Mouse (Mus musculus) lung, adult 18-20 months (tissue): ENCODE measurements at regions not wholly inside any gene's neighbourhood (a gene's known extent, or its start where the extent isn't known, plus 50 kb on each side); places are given as distances from the start of the nearest gene placed in this dataset.

Experiments used
- DNase-seq, 2 experiments: peaks; one replicate each; pipeline ENCODE4 v3.0.0; 2022; ENCODE audit warnings: mixed read lengths in 2 of 2

DNA sequence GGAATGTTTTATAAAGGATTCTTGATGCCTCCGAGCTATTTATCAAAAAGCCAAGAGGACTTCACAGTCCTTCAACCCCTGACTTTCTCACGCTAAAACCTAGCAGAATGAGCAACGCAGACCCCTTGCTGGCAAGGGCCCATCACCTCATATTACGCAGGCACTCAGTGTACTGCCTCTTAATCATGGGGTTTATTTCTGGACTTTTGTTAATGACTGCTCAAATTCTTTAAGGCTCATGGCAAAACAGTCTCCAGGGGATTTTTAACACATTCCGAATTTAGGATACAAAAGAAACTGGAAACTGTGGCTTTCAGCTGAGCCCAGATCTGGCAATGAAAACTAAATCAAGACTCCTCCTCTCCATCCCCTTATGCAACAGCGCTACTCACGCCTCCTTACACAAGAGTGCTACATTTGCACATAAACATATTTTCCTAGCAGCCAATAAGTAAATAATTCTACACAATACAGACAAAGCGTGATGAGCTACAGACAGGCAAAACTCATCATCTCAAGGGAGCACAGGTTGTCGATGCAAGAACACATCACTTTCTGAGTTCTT, 492.0 kb upstream of the Id4 start:
- DNase-seq: no peak

- no peak for DNase-seq
Observed at GRCm38 (mm10) chr13:47777206-47778099, 483.6 kb upstream of the Id4 start.

DNA sequence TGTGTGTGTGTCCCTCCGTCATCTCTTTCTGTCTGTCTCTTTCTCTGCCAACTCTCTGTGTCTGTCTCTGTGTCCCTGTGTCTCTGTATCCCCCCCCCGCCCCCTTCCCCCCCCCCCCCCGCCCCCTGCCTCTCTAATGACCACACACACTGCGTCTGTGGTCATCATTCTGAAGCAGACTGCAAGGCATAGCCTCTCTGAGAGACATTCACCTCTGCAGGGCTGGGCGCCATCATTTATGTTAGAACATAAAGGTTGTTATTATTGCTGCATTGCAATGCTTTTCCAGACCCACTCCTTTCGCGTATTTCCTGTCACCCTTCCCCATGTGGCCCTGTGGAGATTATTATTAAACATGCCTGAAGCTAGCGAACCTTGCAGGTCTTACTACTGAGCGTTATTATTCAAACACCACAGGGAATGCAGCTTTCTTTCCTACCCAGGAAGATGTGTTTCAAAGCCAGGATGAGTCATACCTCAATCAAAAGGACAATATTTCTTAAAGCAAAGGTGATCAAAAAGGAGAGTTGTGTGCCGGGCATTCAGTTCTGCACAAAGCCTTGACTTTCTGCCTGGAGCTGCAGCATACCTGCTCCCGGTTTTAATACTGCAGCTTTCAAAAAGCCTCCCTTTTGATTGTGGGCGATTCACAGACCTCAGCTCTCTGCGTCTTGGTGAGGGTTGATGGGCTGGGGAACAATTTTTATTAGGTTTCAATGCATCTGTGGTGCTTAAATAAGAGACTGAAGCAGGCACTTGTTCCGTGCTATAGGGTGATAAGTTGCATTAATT, 482.6 kb upstream of the Id4 start:
- DNase-seq: no peak

DNA sequence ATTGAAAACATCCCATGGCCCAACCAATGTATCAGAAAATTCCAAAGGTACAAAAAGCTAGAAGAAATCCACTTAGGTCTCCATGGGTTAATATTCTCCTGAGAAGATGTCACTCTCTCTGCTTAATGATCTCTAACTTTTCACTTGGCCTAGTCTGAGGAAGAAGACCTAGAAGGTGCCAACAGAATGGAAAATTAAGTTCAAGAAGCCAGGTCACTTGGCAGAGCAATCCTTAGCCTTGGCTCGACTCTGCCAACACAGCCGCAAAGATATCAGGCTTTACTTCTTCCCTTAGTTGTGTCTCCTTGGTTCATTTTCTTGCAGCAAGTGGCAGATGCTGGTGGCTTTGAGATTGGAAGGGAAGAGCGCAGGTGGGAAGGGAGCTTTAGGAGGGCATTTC, 476.6 kb upstream of the Id4 start:
- DNase-seq: no peak

GRCm38 (mm10) chr13:47797859-47798258, 463.2 kb upstream of the Id4 start:
- no peak for DNase-seq

DNA sequence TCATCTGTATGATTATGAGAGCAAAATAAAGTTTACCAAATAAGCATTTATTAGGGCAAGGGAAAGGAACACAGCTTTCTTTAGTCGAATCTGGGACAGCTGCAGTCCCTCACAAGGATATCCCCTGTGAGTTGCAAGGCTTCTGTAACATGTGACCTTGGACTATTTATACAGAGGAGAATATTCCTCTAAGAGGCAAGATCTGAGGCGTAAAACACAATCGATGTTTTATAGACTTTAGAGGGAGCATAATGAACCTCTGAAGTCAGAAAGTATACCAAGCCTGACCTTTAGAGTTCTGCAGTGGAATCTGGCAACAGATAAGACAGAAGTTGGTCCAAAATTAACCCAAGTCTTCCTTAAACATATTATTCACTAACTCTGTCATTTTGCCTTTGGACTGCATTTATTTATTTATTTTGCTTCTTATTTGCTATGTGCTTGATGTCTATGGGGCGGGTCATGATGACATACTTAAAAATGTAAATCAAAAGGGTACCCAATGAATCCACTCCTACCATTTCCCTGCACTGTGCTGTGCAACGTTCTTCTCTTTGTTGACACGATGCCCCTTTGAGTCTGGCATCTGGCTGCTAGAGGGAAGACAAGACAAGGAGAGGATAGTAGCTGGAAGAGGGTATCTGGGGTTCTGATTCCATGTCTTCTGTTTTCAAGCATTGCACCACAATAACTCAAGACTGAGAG, 449.2 kb upstream of the Id4 start:
- no peak for DNase-seq

DNA sequence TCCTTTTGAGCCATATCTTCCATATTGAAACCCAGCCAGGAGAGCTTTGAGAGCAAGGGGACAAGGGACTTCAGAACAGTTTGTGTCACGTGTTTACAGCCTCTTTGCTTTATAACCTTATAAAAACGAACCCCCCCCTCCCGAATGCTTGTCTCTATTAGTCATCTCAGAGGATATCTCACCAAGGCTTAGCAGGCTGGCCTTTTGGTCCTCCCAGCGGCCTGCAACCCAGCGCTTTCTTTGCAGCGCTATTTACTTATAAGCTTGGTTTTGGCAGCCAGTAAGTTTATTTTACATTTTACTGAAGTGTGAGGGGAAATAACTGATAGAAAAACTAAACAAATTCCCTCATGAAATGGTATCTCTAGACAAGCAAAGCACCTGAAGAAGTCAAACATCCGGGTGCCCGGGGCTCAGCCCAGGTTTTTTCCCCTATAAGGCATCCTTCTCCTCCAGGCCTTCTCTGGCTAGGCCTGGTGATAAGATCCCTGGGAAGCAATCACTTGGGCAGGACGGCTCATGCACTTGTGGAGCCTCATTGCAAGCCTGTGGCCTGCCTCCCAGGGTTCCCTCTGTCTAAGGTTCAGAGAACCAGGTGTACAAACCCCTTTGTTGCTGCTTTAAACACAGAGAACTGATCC, 442.0 kb upstream of the Id4 start:
- peak; percentile 29 to 35 for DNase-seq

- DNase-seq: peak; percentile 8 to 12
Observed at GRCm38 (mm10) chr13:47836491-47836890, 424.5 kb upstream of the Id4 start.

DNA sequence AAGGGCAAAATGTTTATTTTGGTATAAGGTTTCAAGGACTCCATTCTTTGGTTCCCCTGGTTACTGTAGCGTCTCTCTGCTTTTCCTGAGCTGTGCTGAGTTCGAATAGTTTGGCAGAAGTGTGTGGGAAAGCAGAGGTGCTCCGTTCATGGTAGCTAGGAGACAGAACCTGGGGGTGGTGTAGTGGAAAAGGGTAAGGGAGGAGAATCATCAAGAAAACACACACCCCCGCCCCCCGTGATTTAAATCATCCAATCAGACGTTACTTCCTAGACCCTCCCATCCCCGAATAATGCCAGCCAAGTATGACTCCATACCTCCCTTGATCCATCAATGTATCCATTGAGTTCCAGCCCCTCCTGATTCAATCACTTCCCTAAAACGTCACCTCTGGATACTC, 418.6 kb upstream of the Id4 start:
- no peak for DNase-seq

GRCm38 (mm10) chr13:47843011-47843410, 418.0 kb upstream of the Id4 start:
- DNase-seq: no peak

GRCm38 (mm10) chr13:47843541-47844267, 417.3 kb upstream of the Id4 start:
- DNase-seq: no peak

DNA sequence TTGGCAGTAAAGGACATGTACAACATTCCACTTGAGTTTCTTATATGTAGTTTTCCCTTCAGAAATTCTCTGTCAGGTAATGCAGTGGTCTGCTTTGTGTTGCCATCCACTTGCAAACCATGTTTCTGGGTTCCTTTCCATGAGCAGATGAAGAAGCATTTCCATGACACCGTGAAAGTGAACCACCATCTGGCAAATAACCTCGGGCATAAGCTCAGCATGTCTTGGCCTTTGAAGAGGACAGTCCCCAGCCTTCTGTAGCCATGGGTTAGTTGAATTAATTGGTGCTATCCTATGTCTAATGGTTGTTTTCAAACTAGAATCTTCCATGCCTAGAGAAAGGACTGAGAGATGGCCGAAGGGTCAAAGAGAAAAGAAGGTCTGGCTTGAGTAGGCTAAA, 414.3 kb upstream of the Id4 start:
- DNase-seq: no peak

DNA sequence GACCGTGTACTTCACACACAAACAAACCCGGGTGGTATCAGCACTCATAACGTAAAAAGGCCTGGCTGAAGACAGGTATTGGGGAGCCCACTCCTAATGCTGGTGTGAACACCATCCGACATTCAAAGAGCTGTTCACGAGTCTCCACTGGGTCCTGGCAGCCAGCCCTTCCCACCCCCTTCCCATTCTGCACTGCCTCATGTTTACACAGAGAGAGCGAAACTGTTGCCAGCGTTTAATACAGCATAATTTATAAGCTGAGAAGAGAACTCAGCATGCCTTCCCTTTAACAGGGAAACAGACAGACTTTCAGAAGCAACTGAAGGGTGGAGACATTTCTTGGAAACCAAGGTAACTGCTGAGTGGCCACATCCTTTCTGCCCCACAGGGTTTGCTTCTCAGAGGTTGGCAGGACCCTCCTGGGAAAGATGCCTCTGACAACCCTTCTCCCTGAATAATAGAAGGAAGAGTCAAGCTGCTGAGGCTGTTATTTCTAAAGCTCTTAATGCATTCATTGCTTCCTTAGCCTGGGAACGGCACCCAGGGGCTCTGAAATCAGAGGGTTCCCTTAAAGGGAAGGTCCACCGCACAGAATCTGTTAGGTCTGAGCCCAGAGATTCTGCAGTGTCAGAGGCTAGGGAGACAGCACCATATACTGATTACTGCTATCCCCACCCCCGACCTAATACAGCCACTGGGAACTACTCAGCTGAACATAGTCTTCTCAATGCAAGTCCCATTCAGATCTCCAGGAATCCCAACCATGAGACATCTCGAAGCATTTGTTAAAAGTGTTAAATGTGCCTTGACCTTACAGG, 412.4 kb upstream of the Id4 start:
- no peak for DNase-seq

GRCm38 (mm10) chr13:47855422-47856108, 405.5 kb upstream of the Id4 start:
- no peak for DNase-seq

- no peak for DNase-seq
Observed at GRCm38 (mm10) chr13:47858946-47859345, 402.1 kb upstream of the Id4 start.

DNA sequence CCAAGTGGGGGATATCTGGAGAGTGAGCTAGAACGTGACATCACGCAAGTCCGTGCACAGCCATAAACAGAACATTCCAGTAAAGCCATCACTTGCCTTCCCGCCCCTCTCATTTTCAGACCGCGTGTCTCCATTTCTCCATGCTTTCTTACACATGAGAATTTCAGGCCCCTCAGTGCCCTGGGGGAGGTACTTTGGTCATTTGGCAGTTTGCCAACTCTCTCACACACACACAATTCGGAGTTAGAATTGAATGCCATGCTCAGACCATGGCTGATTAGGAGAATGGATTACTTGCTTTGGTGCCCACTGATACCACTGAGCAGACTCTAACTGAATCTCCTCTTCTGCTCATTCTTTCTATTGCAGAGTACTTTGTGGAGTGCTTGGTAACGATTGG, 400.7 kb upstream of the Id4 start:
- DNase-seq: no peak

DNA sequence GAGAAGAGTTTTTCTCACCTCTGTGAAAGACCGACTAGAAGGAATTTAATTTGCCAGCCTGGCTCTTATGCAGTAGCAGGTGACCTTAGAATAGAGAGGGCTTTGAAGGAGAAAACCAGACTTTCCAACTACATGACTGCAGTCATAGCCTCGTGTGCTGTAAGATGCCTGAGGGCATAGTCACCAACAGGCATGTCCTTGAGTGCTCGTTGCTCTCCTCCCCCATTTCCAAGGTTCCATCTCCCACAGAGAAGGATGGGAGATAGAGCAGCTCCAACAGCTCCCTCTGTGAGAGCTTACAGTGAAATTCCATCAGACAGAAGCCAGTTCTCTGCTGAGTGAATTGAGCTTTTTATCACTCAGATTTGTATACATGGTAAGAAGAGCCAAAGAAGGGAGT, 398.1 kb upstream of the Id4 start:
- DNase-seq: no peak

GRCm38 (mm10) chr13:47868656-47869055, 392.4 kb upstream of the Id4 start:
- DNase-seq: no peak

GRCm38 (mm10) chr13:47869670-47870532, 391.1 kb upstream of the Id4 start:
- DNase-seq: no peak
